Mouse (Mus musculus) left cerebral cortex, postnatal 25 days (tissue): ENCODE measurements around the gene Tpbpa. TPM values are rescaled to one million over a fixed set of nuclear protein-coding genes. Genes with fewer than 3 reads are reported as not detected.
"Not testable (repeated sequence)": the region's sequence is repeated elsewhere in the genome, so short reads cannot be mapped to it uniquely, and the experiment has no call there.

Experiments
- DNase-seq, 2 experiments: peaks; one replicate each; pipeline ENCODE4 v3.0.0; 2022; ENCODE audit warnings: low spot score in 2 of 2, mixed read lengths in 1 of 2
- intact Hi-C: fragments of 180-260 bp; cut with DNase I; formaldehyde crosslinking; loops from one replicate; pipeline ENCODE4 v1.15.1; 2025
- total RNA-seq, 2 experiments: library from RNA; stranded (reverse); gene quantifications; 2 replicates each; pipeline ENCODE4 v1.2.3; 2021

Gene Tpbpa
- total RNA-seq: not detected

DNA sequence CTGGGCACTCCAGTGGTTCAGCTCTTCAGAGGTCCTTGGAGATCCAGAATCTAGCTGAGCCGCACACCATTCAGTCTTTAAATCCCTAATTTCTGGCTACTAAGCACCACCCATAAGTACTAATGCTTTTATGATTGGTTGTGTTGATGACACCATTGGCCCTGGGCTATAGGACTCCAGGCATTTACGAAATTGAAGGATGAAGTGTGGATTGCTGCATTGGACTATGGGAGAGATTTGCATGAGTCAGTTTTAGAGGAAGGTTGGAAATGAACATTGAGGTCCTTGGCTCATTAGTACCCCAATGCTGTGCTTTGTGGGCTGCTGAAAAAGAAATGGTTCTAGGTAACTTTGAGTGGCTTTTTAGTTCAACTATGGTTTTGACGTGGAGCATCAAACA is at the start of gene Tpbpa:
Tpbpa (minus strand) TSS at position 101 of the 400 bp plus-strand sequence.
- intact Hi-C loops, DNase-seq: not testable (repeated sequence)

DNA sequence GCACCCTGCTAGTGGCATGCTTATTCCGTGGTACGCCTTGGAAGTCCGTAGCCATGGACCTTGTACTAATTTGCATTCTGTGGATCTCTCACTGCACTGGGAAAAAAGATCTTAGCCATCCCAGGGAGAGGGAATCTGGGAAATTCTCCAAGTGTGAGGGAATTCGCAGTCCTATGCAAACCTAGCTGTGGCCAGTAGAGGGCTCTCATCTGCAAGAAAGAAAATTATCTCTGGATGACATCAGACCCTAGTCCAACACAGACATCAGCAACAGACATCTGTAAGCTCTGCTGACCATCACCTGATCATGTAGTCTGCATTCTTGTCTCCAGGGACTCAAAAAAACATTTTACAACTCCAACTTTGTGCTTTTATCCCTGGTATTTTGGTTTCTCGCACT is 45.1 kb upstream of the Tpbpa start:
- intact Hi-C loops, DNase-seq: not testable (repeated sequence)

DNA sequence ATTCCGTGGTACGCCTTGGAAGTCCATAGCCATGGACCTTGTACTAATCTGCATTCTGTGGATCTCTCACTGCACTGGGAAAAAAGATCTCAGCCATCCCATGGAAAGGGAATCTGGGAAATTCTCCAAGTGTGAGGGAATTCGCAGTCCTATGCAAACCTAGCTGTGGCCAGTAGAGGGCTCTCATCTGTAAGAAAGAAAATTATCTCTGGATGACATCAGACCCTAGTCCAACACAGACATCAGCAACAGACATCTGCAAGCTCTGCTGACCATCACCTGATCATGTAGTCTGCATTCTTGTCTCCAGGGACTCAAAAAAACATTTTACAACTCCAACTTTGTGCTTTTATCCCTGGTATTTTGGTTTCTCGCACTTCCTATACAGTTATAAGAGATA is 30.5 kb upstream of the Tpbpa start:
- intact Hi-C loops, DNase-seq: not testable (repeated sequence)

DNA sequence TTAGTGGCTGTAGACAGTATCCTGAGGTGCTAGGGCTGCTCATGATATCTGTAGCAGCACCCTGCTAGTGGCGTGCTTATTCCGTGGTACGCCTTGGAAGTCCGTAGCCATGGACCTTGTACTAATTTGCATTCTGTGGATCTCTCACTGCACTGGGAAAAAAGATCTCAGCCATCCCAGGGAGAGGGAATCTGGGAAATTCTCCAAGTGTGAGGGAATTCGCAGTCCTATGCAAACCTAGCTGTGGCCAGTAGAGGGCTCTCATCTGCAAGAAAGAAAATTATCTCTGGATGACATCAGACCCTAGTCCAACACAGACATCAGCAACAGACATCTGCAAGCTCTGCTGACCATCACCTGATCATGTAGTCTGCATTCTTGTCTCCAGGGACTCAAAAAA is 22.2 kb upstream of the Tpbpa start:
- intact Hi-C loops, DNase-seq: not testable (repeated sequence)

DNA sequence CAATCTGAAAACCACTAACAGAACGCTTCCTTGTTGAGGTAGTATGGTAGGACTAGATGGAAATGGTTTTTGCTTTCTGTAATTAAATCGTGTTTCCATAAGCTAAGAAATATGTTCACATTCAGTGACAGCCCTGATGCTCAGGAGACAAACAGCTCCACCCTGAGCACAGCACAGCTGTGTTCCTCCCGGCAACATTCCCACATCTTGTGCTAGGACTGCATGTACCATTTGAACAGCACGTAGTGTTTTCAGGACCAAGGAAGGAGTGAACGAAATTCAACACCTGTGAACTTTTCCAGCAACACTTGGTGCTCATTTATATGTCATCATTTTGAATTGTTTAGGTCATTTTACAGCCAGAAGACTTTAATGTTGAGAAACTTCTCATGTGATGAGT is 19.9 kb upstream of the Tpbpa start:
- intact Hi-C loops: no loop called here

DNA sequence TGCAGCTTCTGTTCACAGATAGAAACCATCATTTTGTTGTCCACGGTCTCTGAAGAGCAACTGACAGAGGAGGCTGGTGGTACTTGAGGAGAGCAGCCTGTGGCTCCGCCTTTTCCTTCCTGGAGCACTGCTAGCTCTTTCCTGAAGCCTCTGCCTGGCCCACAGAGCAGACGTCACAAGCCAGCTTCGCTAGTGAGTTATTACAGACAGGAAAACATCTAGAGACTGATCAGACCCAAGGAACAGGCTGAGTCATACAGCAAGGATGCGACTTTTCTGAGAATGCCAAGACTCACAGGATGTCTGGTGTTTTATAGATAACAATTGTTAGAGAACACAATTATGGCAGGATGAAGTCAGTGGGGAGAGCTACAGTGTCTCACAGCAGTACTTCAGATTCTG is 5.3 kb downstream of the Tpbpa start, which contains the start of the genes Gm49391 and Ctla2a:
Gm49391 (minus strand) TSS at position 72 of the 402 bp plus-strand sequence.
Ctla2a (minus strand) TSS at position 126 of the 402 bp plus-strand sequence.
- DNase-seq: no peak

More for the DNA sequence above, 19.9 kb upstream of the Tpbpa start:
- no peak for DNase-seq

DNA sequence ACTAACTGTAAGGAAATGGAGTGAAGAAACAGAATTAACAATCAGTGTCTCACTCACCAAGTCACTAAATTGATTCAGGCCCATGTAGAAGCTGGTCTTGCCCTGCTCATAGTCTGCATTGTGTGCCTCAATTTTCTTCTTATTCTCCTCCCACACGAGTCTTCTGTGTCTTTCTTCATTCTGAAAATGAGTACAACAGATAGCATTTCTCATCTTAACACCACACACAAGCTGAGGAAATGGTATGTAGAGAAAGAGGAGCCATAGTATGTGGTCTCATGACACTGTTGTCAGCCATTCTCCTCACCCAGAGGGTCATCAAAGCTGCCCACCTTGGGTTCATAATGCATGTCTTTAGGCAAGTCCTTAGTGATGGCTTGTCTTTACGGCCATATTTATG is 6.3 kb downstream of the Tpbpa start, which contains the start of gene Gm49393:
Gm49393 (minus strand) TSS at position 101 of the 400 bp plus-strand sequence.
- DNase-seq, intact Hi-C loops: not testable (repeated sequence)

More for the DNA sequence above, 5.3 kb downstream of the Tpbpa start, which contains the start of the genes Gm49391 and Ctla2a:
- intact Hi-C loops: no loop called here

DNA sequence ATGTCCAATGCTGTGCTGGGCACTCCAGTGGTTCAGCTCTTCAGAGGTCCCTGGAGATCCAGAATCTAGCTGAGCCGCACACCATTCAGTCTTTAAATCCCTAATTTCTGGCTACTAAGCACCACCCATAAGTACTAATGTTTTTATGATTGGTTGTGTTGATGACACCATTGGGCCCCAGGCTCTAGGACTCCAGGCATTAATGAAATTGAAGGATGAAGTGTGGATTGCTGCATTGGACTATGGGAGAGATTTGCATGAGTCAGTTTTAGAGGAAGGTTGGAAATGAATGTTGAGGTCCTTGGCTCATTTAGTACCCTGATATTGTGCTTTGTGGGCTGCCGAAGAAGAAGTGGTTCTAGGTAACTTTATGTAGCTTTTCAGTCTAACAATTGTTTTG is 37.0 kb downstream of the Tpbpa start, which contains the start of gene Tpbpb:
Tpbpb (minus strand) TSS at position 101 of the 400 bp plus-strand sequence.
- DNase-seq, intact Hi-C loops: not testable (repeated sequence)

DNA sequence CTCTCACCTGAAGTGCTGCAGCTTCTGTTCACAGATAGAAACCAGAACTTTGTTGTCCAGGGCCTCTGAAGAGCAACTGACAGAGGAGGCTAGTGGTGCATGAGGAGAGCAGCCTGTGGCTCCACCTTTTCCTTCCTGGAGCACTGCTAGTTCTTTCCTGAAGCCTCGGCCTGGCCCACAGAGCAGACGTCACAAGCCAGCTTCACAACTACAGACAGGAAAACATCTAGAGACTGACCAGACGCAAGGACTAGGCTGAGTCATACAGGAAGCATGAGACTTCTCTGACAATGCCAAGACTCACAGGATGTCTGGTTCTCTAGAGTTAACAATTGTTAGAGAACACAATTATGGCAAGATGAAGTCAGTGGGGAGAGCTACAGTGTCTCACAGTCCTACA is 44.5 kb downstream of the Tpbpa start, which contains the start of gene Ctla2b:
Ctla2b (minus strand) TSS at position 120 of the 400 bp plus-strand sequence.
- peak in 1 of 2 experiments; percentile 3 for DNase-seq

DNA sequence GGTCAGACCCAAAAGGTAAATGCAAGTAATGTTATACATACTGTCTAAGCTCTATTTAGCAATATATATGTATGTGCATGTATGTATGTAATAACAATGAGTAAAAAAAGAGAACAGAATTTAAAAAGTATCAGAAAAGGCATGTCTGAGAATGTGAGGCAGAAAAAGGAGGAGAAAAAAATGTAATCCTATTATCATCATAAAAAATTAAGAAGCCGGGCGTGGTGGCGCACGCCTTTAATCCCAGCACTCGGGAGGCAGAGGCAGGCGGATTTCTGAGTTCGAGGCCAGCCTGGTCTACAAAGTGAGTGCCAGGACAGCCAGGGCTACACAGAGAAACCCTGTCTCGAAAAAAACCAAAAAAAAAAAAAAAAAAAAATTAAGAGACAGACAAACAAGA is 45.0 kb downstream of the Tpbpa start, which contains the start of gene Gm49392:
Gm49392 (minus strand) TSS at position 101 of the 400 bp plus-strand sequence.
- intact Hi-C loops, DNase-seq: not testable (repeated sequence)

More for the DNA sequence above, 44.5 kb downstream of the Tpbpa start, which contains the start of gene Ctla2b:
- intact Hi-C loops: no loop called here

DNA sequence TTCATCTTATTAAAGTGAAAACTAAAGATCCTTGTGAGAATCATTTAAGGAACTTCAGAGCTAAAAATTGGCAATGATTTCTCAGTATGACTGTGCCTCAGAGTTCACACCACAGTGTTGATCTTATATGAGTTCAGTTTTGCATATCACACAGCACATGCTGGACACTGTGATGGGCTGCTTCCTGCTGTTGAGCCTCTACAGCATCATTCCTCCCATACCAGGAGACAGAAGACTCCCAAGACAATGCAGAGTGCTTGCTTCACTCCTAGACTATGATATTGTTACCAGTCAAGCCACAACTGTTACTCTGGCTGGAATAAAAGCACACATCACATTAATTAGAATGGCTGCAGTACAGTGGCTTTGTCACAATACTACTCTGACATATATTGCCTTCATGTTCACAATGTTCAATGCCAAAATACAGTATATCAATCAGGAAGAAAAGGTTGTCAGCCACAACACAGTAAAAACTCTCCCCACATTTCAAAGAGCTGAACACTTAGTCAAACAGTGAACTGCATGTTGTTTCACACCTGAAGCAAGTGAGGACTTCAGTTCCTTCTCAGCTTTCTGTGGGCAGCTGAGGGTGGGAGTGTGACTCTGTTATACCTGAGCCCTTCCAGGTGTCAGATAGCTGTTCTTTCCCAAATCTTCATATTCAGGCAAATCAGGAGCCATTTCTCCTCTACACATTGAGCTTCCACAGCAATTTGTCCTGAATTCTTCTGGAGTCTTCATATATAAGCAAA is 46.2 kb downstream of the Tpbpa start:
- intact Hi-C loops: no loop called here

DNA sequence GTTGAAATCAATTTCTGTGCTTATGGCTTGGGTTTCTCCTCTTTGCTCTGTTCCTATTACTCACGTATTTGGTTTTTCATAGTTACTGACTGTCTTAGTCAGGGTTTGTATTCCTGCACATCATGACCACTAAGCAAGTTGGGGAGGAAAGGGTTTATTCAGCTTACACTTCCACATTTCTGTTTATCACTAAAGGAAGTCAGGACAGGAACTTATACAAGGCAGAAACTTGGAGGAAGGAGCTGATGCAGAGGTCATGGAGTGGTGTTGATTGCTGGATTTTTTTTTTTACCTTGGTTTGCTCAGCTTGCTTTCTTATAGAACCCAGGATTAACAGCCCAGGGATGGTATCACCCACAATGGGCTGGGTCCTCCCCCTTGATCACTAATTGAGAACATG is 49.5 kb downstream of the Tpbpa start:
- DNase-seq: no peak
- intact Hi-C loops: no loop called here

More for the DNA sequence above, 46.2 kb downstream of the Tpbpa start:
- no peak for DNase-seq

Other genes with a start within 250 kb of the Tpbpa start
- gene BC051665, start 155.6 kb downstream of the Tpbpa start, total RNA-seq: not detected
- gene Ctsll3, start 139.1 kb downstream of the Tpbpa start, total RNA-seq: not detected
- gene 4930486L24Rik, start 77.5 kb downstream of the Tpbpa start, total RNA-seq: not detected
- gene Gm49392, start 45.1 kb downstream of the Tpbpa start, total RNA-seq: under 1 TPM in 1 of 2 experiments, not detected in 1; 0.23 TPM
- 1 to 10 TPM; 1.7 to 2.0 TPM for gene Ctla2b, start 44.5 kb downstream of the Tpbpa start, total RNA-seq
- not detected for gene Tpbpb, start 37.1 kb downstream of the Tpbpa start, total RNA-seq
- not detected for gene Gm49393, start 6.4 kb downstream of the Tpbpa start, total RNA-seq
- gene Gm49391, start 5.4 kb downstream of the Tpbpa start, total RNA-seq: under 1 TPM in 1 of 2 experiments, not detected in 1; 0.99 TPM
- 10 to 100 TPM; 22.0 to 22.9 TPM for gene Ctla2a, start 5.4 kb downstream of the Tpbpa start, total RNA-seq
- not detected for gene Ctsj, start 64.0 kb upstream of the Tpbpa start, total RNA-seq
- not detected for gene Ctsq, start 98.6 kb upstream of the Tpbpa start, total RNA-seq
- gene Ctsr, start 222.3 kb upstream of the Tpbpa start, total RNA-seq: not detected